Mouse (Mus musculus) embryonic fibroblast, embryonic 13.5 days (primary cell): ENCODE data around the gene Dao. TPM values are rescaled to one million over a fixed set of nuclear protein-coding genes. Genes with fewer than 3 reads are reported as not detected.
A peak's percentile ranks its signal among the peaks of the same experiment; 100 is the strongest.

Source experiments
- H3K27ac ChIP-seq: 2 replicates; pipeline ENCODE4 v1.5.1; 2012; ENCODE audit warnings: low read length, control low read depth, inconsistent platforms; ENCODE audit not compliant: insufficient read depth
- H3K4me1 ChIP-seq: 2 replicates; pipeline ENCODE4 v1.6.1; 2011; ENCODE audit warnings: low read length; ENCODE audit not compliant: control insufficient read depth, insufficient read depth
- H3K4me3 ChIP-seq: 2 replicates; pipeline ENCODE4 v1.5.1; 2011; ENCODE audit warnings: mild to moderate bottlenecking, control low read depth, low read length; ENCODE audit not compliant: insufficient read depth
- CTCF ChIP-seq: IDR thresholded peaks from 2 replicates; pipeline ENCODE4 v1.5.1; 2011; ENCODE audit warnings: mild to moderate bottlenecking, control low read depth, low read length, moderate library complexity, borderline replicate concordance; ENCODE audit not compliant: insufficient read depth
- POLR2A ChIP-seq: IDR thresholded peaks from 2 replicates; pipeline ENCODE4 v1.6.1; 2011; ENCODE audit warnings: low read depth, mild to moderate bottlenecking, control low read depth, low read length, moderate library complexity
- polyA plus RNA-seq: library from polyadenylated mRNA; stranded (reverse); fragments of >200 nt; gene quantifications from 2 replicates; pipeline ENCODE4 v1.2.4, GENCODE M21; 2011; ENCODE audit warnings: low read depth; ENCODE audit not compliant: missing spikeins, insufficient read length

Dao gene
- not detected in 2 replicates for polyA plus RNA-seq

DNA sequence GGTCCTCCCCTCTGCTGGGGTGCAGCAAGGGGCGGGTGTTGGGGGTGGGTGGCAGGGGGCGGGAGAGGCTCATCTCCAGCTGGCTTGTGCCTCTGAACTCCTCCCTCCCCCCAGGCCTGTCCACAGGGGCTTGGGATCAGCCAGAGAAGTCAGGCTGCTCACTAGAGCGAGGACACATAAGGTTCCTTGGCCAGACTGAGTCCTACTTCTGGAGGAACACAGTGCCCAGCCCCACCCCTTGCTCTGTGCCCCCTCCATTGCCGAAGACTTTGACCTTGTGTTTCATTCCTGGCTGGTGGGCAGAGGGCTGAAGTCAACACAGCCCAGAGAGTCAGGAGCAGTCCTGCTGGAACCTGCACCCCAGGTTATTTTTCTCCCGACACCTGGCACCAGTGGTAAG lies at the start of gene Dao:
Dao (plus strand) TSS at position 162 of the 400 bp plus-strand sequence.
- Histone ChIP-seq H3K27ac (no peak within 1 kb of the TSS), H3K4me1 (no peaks in the 10 kb centered on the region), H3K4me3 (no peak within 1 kb of the TSS)
- TF ChIP-seq POLR2A (no peak), CTCF (no peak)

DNA sequence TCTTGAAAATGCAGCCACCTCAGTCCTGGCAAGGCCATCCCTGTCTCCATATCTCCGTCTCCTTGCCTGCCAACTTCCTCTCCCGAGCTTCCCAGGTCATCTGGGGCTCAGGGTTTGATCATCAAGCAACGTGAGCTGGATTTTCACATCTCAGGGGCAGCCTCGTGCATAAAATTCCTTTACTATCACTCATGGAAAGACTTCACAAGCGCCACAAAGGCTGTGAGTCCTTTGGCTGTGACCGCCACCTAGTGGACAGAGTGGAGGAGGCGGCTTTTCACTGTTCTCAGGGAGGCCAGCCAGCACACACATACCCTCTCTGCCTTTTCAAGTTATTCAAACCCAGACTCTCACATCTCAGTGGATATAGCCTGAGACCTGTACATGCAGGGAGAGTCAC lies 49.1 kb upstream of the Dao start:
- TF ChIP-seq CTCF, result peak; percentile 73; the same call in 1 of the 2 replicates
- no peak for TF ChIP-seq POLR2A
- H3K27ac ChIP-seq, result no peak overlapping the region

DNA sequence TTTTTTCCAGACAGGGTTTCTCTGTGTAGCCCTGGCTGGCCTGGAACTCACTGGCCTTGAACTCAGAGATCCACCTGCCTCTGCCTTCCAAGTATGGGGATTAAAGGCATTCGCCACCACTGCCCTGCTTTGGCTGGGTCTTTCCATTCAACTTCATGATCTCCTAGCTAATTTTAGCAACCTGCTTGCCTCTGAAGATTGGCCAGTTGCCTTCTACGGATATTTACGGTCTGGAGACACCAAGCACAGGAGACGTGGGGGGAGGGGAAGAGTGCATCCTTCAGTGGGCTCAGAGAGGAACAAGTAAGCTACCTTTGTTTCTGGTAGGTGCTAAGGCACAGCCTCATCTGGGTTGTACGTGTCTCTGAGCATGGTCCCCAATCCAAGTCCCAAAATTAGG lies 48.2 kb upstream of the Dao start:
- Histone ChIP-seq H3K4me3 (no peak overlapping the region), H3K4me1 (peaks cover 8% of the 10 kb centered on the region; the same call in 1 of the 2 replicates), H3K27ac (no peak overlapping the region)
- TF ChIP-seq CTCF (no peak), POLR2A (no peak)

More for the DNA sequence above, 49.1 kb upstream of the Dao start:
- Histone ChIP-seq H3K4me3 (no peak overlapping the region), H3K4me1 (peaks cover 8% of the 10 kb centered on the region; the same call in 1 of the 2 replicates)

DNA sequence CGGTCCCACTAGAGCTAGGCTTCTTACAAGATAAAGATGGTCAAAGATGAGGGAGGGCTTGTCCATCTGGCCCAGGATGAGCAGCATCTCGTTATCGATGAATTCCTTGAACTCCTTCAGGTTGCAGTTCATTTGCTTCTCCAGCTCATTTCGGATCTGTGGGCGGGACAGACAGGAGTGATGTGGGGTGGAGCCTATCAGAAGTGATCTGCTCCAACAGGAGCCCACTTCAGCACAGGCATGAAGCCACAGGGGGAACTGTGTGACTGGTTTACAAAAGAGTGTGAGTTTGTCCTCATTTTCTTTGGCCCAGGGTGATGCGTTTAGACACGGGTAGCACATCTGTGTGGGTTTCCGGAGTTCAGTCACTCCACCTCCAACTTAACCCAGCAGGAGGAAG lies 47.8 kb upstream of the Dao start:
- Histone ChIP-seq H3K4me3 (no peak overlapping the region), H3K27ac (no peak overlapping the region), H3K4me1 (peaks cover 8% of the 10 kb centered on the region; the same call in 1 of the 2 replicates)
- no peak for TF ChIP-seq CTCF
- TF ChIP-seq POLR2A, result no peak

DNA sequence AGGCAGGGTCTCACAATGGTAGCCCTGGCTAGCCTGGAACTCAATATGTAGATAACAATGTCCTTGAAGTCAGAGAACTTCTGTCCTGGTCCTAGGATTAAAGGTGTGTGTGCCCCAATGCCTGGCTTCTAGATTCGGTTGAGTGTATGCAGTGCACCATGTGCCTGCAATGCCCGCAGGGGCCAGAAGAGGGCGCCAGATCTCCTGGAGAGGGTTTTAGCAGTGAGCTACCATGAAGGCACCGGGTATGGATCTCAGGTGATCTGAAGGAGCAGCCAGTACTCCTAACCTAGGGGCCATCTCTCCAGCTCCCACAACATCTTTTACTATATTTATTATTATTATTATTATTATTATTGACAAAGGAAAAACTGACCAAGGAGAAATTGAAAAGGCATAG lies 47.0 kb upstream of the Dao start:
- Histone ChIP-seq H3K4me1 (peaks cover 8% of the 10 kb centered on the region; the same call in 1 of the 2 replicates), H3K4me3 (no peak overlapping the region), H3K27ac (no peak overlapping the region)
- no peak for TF ChIP-seq POLR2A
- TF ChIP-seq CTCF, result peak; percentile 79

DNA sequence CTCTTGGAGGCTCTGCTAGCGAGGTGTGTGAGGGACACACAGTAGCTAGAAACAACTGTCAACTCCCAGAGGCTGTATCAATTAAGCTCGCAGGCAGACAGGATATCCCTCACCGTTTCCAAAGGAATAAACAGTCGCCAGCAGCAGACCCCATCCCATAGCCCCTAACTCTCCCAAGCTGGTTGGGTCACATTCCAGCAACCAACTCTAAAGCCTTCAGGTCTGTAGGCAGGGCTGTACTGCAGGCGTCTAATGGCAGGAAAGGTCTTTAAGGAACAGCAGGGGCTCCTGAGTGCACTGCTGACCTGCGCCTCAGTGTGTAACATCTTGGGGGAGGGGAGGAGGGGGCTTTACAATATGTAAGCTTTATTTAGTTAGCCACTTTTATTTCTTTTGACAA lies 44.5 kb upstream of the Dao start:
- no peak overlapping the region for H3K4me3 ChIP-seq
- H3K4me1 ChIP-seq, result no peaks in the 10 kb centered on the region
- no peak overlapping the region for H3K27ac ChIP-seq
- TF ChIP-seq CTCF (no peak), POLR2A (no peak)

DNA sequence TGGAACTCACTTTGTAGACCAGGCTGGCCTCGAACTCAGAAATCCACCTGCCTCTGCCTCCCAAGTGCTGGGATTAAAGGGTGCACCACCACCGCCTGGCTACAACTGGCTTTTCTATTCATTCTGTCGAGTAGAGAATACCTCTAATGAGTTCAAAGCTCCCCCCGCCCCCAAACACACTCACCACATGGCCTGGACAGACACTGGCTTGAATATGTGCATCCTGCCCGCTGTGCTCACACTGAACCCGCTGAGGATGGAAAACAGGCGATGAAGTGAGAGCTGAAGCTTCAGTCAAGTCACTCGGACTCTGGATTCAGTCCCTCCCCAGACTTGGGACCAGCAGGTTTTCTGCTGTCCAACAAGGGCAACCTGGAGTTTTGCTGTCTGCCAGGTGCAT lies 43.1 kb upstream of the Dao start:
- H3K27ac ChIP-seq, result no peak overlapping the region
- H3K4me3 ChIP-seq, result no peak overlapping the region
- TF ChIP-seq CTCF (no peak), POLR2A (no peak)
- H3K4me1 ChIP-seq, result no peaks in the 10 kb centered on the region

DNA sequence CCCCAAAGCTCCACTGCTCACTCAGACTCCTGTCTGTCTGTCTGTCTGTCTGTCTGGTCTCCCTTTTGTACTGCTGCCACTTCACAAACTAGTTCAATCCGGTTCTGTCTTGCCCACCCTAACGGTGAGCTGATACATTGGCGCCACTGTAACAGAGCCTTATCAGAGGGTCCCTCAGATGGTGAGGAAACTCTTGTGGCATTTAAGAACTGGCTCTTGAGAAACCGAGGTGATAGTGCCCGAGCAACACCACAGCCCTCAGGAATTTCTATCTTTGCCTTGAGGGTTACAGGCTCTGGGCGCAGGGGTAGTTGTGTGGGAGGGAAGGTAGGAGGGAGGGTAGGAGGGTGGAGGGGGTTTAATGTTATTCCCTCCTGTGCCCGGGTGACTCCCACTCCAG lies 41.7 kb upstream of the Dao start:
- TF ChIP-seq CTCF (no peak), POLR2A (no peak)
- Histone ChIP-seq H3K4me1 (no peaks in the 10 kb centered on the region), H3K27ac (no peak overlapping the region), H3K4me3 (no peak overlapping the region)

DNA sequence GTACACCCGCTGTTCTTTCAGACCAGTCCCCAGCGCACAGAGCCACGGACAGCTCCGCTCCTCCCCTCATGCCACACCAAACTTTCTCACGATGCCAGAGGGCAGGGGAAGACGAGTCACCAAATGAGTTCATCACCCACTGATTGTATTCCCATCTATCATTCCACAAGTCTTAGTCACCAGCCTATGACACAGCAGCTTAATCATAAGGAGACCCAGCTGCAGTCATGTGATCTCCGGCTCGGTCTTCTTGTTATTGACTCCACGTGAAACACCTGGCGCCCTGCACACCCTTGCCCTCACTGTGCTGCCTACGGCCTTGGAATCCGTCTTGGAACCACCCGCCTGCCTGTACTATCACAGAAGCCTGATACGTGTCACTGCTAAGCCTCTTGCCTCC lies 38.5 kb upstream of the Dao start:
- no peaks in the 10 kb centered on the region for H3K4me1 ChIP-seq
- no peak overlapping the region for H3K4me3 ChIP-seq
- no peak overlapping the region for H3K27ac ChIP-seq
- no peak for TF ChIP-seq POLR2A
- no peak for TF ChIP-seq CTCF

DNA sequence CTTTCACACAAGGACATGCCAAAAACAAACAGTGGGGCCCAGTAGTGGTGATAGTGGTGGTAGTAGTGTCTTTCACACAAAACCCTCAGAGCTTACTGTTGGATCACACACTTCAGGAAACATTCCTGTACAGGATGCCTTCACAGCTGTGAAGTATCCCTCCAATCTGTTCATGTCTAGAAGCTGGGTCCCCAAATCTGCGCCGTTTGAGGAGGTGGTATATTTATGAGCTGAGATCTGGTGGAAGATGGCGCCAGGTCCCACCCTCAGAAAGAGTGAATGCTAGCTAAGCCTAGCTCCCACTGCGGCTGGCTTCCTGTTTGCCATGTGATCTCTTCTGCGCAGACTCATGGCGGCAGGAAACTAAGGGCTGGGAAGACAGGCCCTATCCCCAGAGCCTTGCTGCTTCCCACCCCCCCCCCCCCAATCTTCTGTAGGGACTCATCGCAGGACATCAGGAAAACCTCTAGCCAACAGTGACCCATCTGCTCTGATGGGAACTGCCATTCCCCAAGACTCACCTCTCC lies 37.8 kb upstream of the Dao start:
- no peak overlapping the region for H3K4me3 ChIP-seq
- TF ChIP-seq POLR2A, result no peak
- no peak overlapping the region for H3K27ac ChIP-seq
- no peaks in the 10 kb centered on the region for H3K4me1 ChIP-seq
